Mouse (Mus musculus) limb, embryonic 14.5 days (tissue): ENCODE measurements at regions not wholly inside any gene's neighbourhood (a gene's known extent, or its start where the extent isn't known, plus 50 kb on each side); places are given as distances from the start of the nearest gene placed in this dataset.

Experiments
- ATAC-seq: fragments of 200-750 bp; cut with Nextera tagmentation; 2 replicates; pipeline ENCODE4 v1.8.0; 2017; ENCODE audit warnings: low read depth, moderate number of reproducible peaks, moderate TSS enrichment; ENCODE audit not compliant: low FRiP score
- DNase-seq: peaks from one replicate; pipeline ENCODE4 v3.0.0-alpha.2; 2015; ENCODE audit warnings: low spot score
- H3K27ac ChIP-seq: fragments of 300-500 bp; sonication (generic); replicated peaks from 2 replicates; pipeline ENCODE4 v1.5.1; 2014; ENCODE audit warnings: low read depth, mild to moderate bottlenecking, low read length, moderate library complexity, mixed read lengths
- H3K27me3 ChIP-seq: fragments of 300-500 bp; sonication (generic); 2 replicates; pipeline ENCODE4 v1.6.1; 2014; ENCODE audit warnings: low read length, mixed read lengths; ENCODE audit not compliant: control insufficient read depth, insufficient read depth
- H3K36me3 ChIP-seq: fragments of 300-500 bp; sonication (generic); 2 replicates; pipeline ENCODE4 v1.6.1; 2014; ENCODE audit warnings: mild to moderate bottlenecking, low read length, moderate library complexity, mixed read lengths; ENCODE audit not compliant: control insufficient read depth, insufficient read depth
- H3K4me1 ChIP-seq: fragments of 300-500 bp; sonication (generic); 2 replicates; pipeline ENCODE4 v1.6.1; 2014; ENCODE audit warnings: antibody characterized with exemption, low read length, mixed read lengths; ENCODE audit not compliant: control insufficient read depth, insufficient read depth
- H3K4me2 ChIP-seq: fragments of 300-500 bp; sonication (generic); replicated peaks from 2 replicates; pipeline ENCODE4 v1.6.1; 2014; ENCODE audit warnings: low read depth, mild to moderate bottlenecking, low read length, moderate library complexity; ENCODE audit not compliant: severe bottlenecking
- H3K4me3 ChIP-seq: fragments of 300-500 bp; sonication (generic); replicated peaks from 2 replicates; pipeline ENCODE4 v1.5.1; 2014; ENCODE audit warnings: low read length
- H3K9ac ChIP-seq: fragments of 300-500 bp; sonication (generic); 2 replicates; pipeline ENCODE4 v1.6.1; 2014; ENCODE audit warnings: mild to moderate bottlenecking, low read depth, low read length, moderate library complexity; ENCODE audit not compliant: severe bottlenecking
- H3K9me3 ChIP-seq: fragments of 300-500 bp; sonication (generic); 2 replicates; pipeline ENCODE4 v1.6.1; 2016; ENCODE audit warnings: low read length; ENCODE audit not compliant: control insufficient read depth
- POLR2A ChIP-seq: fragments of 200-500 bp; IDR thresholded peaks from 2 replicates; pipeline ENCODE4 v1.8.0; 2012; ENCODE audit warnings: inconsistent platforms, mild to moderate bottlenecking, moderate library complexity, borderline replicate concordance; ENCODE audit not compliant: insufficient read depth, insufficient read length; ENCODE audit errors: extremely low read depth
- whole genome bisulfite sequencing: fragments of 180-500 bp; shearing (Covaris S2); extraction: QIAGEN DNeasy Blood & Tissue Kit; methylation state at CpG from one replicate; pipeline ENCODE4 v1.1.7; 2014; 5-methylcytosine and 5-hydroxymethylcytosine counted together

DNA sequence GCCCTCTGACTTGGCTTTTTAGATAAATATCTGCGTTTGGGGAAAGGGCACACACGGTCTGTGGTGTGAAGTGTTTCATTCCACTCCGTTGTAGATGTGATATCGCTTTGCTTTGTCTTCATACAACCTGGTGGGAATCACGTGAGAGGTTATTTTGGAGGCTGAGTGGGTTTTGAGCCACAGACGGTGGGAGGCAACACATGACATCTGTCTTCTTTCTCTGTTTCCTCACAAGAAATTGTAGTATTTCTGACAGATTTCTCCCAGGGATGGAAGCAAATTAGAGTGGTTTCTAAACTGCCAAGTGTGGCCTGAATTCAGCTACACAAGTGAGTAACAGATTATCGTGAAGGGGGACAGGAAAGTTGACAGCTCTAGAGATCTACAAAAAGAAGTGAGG is 155.5 kb downstream of the Otor start:
- TF ChIP-seq POLR2A = no peak
- H3K4me3 ChIP-seq = no peak overlapping the region
- no peaks in the 10 kb centered on the region for H3K4me1 ChIP-seq
- no peak overlapping the region for H3K9ac ChIP-seq
- 79% methylated on average over 7 of the region's 7 CpGs for WGBS
- H3K36me3 ChIP-seq = no peaks in the 10 kb centered on the region
- ATAC-seq (no peak), DNase-seq (no peak)
- no peak overlapping the region for H3K27ac ChIP-seq
- no peaks in the 10 kb centered on the region for H3K27me3 ChIP-seq
- no peaks in the 10 kb centered on the region for H3K9me3 ChIP-seq
- no peak overlapping the region for H3K4me2 ChIP-seq

GRCm38 (mm10) chr2:143240274-143240673 is 162.0 kb downstream of the Otor start:
- no peak for TF ChIP-seq POLR2A
- Histone ChIP-seq H3K4me2 (no peak overlapping the region), H3K4me3 (no peak overlapping the region), H3K9ac (no peak overlapping the region), H3K27ac (no peak overlapping the region), H3K27me3 (no peaks in the 10 kb centered on the region), H3K4me1 (no peaks in the 10 kb centered on the region), H3K36me3 (no peaks in the 10 kb centered on the region), H3K9me3 (no peaks in the 10 kb centered on the region)
- DNase-seq = no peak
- no peak for ATAC-seq
- 87% methylated on average over 4 of the region's 4 CpGs for WGBS

DNA sequence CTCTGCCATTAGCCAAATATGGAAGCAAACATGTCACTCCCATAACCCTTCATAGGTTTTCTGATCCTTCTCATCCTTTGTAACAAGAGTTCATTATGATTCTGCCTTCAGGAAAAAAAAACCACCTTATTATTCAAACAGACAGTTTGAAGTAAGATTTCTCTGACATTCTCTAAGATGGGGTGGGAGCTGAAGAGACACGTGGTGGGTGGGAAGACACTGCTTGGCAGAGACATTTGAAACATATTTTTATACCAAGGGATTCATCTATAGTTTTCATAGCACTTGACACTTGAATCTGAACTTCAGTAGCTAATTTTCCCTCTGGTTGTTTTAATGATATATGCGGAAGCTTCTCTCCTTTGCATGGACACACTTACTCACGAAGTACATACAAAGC is 165.5 kb downstream of the Otor start:
- no peak overlapping the region for H3K9ac ChIP-seq
- 84% methylated on average over 3 of the region's 3 CpGs for WGBS
- DNase-seq = no peak
- ATAC-seq = no peak
- H3K4me2 ChIP-seq = no peak overlapping the region
- H3K4me3 ChIP-seq = no peak overlapping the region
- no peaks in the 10 kb centered on the region for H3K36me3 ChIP-seq
- TF ChIP-seq POLR2A = no peak
- H3K4me1 ChIP-seq = no peaks in the 10 kb centered on the region
- H3K27ac ChIP-seq = no peak overlapping the region
- H3K9me3 ChIP-seq = no peaks in the 10 kb centered on the region
- no peaks in the 10 kb centered on the region for H3K27me3 ChIP-seq

- Histone ChIP-seq H3K27me3 (no peaks in the 10 kb centered on the region), H3K36me3 (no peaks in the 10 kb centered on the region), H3K9ac (no peak overlapping the region), H3K9me3 (no peaks in the 10 kb centered on the region), H3K4me2 (no peak overlapping the region), H3K27ac (no peak overlapping the region), H3K4me3 (no peak overlapping the region), H3K4me1 (no peaks in the 10 kb centered on the region)
- ATAC-seq (no peak), DNase-seq (no peak)
- no peak for TF ChIP-seq POLR2A
- WGBS = 86% methylated on average over 4 of the region's 4 CpGs
Measured at GRCm38 (mm10) chr2:143246131-143246665, 167.9 kb downstream of the Otor start.

- ATAC-seq (no peak), DNase-seq (no peak)
- Histone ChIP-seq H3K27me3 (no peaks in the 10 kb centered on the region), H3K9ac (no peak overlapping the region), H3K36me3 (no peaks in the 10 kb centered on the region), H3K4me3 (no peak overlapping the region), H3K4me1 (no peaks in the 10 kb centered on the region), H3K4me2 (no peak overlapping the region), H3K9me3 (no peaks in the 10 kb centered on the region), H3K27ac (no peak overlapping the region)
- WGBS = 37% methylated on average over 7 of the region's 7 CpGs
- TF ChIP-seq POLR2A = no peak
Measured at GRCm38 (mm10) chr2:143269026-143269425, 190.8 kb downstream of the Otor start.

GRCm38 (mm10) chr2:143270826-143271225 is 192.6 kb downstream of the Otor start:
- Histone ChIP-seq H3K4me1 (no peaks in the 10 kb centered on the region), H3K9me3 (no peaks in the 10 kb centered on the region), H3K27ac (no peak overlapping the region), H3K36me3 (no peaks in the 10 kb centered on the region), H3K4me2 (no peak overlapping the region), H3K27me3 (no peaks in the 10 kb centered on the region), H3K9ac (no peak overlapping the region), H3K4me3 (no peak overlapping the region)
- ATAC-seq (no peak), DNase-seq (no peak)
- 81% methylated on average over 5 of the region's 5 CpGs for WGBS
- TF ChIP-seq POLR2A = no peak
